Mouse (Mus musculus) layer of hippocampus, postnatal 25 days (tissue): Measurements from ENCODE around the gene Unc13a. TPM values are rescaled to one million over a fixed set of nuclear protein-coding genes. Genes with fewer than 3 reads are reported as not detected.

Source experiments
- DNase-seq, 2 experiments: peaks; one replicate each; pipeline ENCODE4 v3.0.0; 2022; ENCODE audit warnings: mixed read lengths in 2 of 2, low spot score in 1 of 2; ENCODE audit errors: extremely low spot score in 1 of 2
- total RNA-seq, 2 experiments: library from RNA; stranded (reverse); gene quantifications; 2 replicates each; pipeline ENCODE4 v1.2.3; 2021

The Unc13a gene
- total RNA-seq, 2 experiments from 2014 or later, result 235 to 291 TPM

- no peak for DNase-seq
Observed at GRCm38 (mm10) chr8:71689028-71689427, 17.5 kb upstream of the Unc13a start, which contains the start of gene Insl3. Insl3 (plus strand) TSS chr8:71689214.

- no peak for DNase-seq
Observed at GRCm38 (mm10) chr8:71687616-71688015, 16.1 kb upstream of the Unc13a start.

- DNase-seq, result no peak
Observed at GRCm38 (mm10) chr8:71686143-71686734, 14.7 kb upstream of the Unc13a start.

- no peak for DNase-seq
Observed at GRCm38 (mm10) chr8:71685573-71685972, 14.0 kb upstream of the Unc13a start.

- no peak for DNase-seq
Observed at GRCm38 (mm10) chr8:71684701-71685100, 13.1 kb upstream of the Unc13a start.

- DNase-seq, result no peak
Observed at GRCm38 (mm10) chr8:71682832-71683231, 11.3 kb upstream of the Unc13a start.

DNA sequence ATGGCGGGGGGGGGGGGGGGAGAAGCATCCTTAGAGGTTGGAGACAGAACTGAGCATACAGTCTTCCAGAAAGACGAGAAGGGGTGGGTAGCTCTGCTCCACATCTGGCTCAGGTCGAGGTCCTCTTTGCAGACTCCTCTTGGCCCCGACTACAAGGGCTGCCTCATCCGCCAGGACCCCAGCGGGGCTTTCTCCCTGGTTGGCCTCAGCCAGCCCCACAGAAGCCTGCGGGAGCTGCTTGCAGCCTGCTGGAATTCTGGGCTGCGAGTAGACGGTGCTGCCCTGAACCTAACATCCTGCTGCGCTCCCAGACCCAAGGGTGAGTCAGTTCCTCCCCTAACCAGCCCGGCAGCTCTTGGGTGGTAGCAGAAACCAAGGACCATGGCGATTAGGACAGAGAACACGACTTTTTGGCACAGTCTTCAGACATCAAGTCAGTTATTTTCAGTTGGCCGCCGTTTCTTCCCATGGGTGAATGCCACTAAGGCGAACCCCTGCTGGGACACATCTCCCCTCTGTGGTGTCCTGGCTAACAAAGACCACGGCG lies 9.9 kb upstream of the Unc13a start:
- DNase-seq, result no peak

- DNase-seq, result no peak
Observed at GRCm38 (mm10) chr8:71680471-71680870, 8.9 kb upstream of the Unc13a start.

DNA sequence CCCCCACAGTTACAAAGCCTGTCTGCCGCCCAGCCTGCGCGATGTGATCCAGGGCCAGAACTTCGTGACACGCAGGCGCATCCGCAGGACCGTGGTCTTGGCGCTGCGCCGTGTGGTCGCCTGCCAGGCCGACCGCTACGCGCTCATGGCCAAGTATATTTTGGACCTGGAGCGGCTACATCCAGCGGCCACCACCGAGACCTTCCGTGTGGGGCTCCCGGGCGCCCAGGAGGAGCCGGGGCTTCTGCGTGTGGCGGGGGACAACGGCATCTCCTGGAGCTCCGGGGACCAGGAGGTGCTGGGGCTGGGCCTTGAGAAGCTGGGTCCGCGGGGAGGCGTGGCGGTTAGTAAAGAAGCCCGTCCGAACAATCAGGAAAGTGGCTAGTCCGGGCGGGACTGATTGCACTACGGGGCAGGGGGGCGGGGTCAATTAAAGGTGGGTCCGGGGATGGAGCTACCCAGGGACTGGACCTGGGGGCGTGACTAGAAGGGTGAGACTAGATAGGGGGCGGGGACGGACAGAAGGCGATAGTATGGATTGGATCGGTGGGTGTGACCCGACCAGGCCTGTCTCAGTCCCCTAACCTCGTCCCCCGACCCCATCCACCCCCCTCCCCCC lies 8.1 kb upstream of the Unc13a start:
- DNase-seq, result no peak

GRCm38 (mm10) chr8:71679116-71679515 lies 7.6 kb upstream of the Unc13a start:
- no peak for DNase-seq

DNA sequence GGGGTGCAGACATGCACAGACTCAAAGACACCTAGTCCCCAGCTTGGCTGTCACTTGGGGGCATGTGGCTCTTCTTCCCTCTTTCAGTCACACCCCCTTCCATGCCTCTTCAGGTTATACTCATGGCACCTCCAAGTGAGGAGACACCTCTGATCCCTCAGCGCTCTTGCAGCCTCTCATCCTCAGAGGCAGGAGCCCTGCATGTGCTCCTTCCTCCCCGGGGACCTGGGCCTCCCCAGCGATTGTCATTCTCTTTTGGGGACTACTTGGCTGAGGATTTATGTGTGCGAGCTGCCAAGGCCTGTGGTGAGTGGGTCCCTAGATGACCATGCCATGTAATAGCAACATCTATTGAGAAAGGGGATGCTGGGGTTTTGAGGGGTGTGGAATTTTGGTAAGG lies 6.7 kb upstream of the Unc13a start:
- no peak for DNase-seq

GRCm38 (mm10) chr8:71677555-71677954 lies 6.0 kb upstream of the Unc13a start:
- DNase-seq, result no peak

- DNase-seq, result no peak
Observed at GRCm38 (mm10) chr8:71676803-71677202, 5.2 kb upstream of the Unc13a start.

- peak; percentile 40 to 56 for DNase-seq
Observed at GRCm38 (mm10) chr8:71676020-71676741, 4.6 kb upstream of the Unc13a start, which contains the start of gene Jak3. Jak3 (plus strand) TSS chr8:71676296.

- no peak for DNase-seq
Observed at GRCm38 (mm10) chr8:71675456-71676019, 4.0 kb upstream of the Unc13a start.

GRCm38 (mm10) chr8:71674071-71674470 lies 2.5 kb upstream of the Unc13a start:
- DNase-seq, result no peak

DNA sequence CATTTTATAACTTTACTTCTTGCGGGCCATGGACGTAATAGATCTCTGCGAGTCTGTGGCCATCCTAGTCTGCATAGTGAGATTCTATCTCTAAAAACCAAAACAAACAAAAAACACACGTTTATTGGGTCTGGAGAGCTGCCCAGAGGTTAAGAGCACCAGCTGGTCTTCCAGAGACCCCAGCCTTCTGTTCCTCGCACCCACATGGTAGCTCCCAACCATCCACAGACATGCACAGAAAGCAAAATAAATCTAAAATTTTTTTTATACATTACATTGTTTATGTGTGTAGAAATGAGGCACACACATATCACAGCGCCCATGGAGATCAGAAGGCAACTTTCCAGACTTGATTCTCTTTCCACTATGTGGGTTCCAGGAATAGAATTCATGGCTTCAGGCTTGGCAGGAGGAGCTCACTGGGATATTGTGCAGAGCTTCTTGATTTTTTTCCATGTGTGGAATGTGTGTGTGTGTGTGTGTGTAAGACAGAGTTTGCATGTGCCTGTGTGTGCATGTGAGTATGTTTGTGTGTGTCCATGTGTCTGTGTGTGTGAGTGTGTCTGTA lies 695 bp upstream of the Unc13a start:
- DNase-seq, result no peak

DNA sequence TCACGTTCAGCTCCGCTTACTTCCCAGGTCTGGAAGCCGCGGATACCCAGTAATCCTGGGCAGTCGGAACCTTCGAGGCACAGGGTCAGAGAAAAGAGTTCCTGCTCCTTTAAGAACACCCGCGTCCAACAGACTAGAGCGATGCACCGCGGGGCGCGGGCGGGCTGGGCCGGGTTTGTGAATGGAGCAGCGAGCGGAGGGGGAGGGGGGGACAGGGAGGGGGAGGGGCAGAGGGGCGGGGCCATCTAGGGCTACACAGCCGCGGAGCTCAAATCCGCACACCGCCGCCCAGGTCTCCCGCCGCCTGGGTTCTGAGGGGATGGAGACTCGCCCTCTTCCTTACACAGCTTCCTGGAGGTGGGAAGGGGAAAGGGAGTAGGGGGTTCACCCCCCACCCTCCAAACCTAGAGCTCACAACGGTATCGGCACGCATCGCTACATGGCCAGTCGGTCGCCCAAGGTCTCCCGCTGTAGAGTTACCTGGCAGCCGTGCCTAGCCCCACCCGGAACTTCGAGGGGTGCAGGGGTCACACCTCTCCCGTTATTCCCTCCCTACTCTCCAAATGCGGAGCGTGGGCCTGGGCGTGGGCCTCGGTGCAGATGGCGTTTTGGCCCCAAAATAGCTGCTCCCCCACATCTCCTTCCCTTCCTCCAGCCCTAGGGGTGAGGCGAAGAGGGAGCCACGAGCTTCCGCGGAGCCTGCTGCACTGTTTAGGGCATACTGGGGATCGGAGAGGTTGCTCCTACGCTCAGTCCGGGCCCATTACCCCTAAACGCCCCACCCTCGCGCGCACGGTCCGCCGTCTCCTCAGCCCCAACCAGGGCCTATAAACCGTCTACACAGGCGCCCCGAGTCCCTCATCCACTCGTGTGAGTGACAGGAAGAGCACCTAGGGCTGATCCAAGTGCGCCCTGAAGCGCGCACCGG lies 672 bp downstream of the Unc13a start:
- DNase-seq, result peak; percentile 52 to 61

DNA sequence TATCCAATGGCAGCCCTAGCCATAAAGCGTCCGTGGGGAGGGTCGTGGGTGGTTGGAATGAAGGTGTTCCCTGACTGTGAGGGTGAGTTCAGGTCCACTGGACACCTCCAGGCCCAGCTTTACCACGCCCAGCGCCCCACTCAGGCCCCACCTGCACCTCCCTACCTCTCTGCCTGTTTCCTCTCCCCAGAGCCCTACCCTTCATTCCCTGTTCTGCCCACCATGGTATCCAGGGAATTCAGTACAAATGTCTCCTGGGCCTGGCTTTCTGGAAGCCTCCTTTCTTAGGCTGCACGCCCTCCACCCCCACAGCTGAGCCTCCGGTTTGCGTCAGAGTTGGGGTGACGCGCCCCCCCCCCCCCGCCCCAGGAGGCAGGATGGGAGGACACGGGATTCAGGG lies 1.4 kb downstream of the Unc13a start:
- no peak for DNase-seq
